ENCODE assay signal across 27 mouse cellular contexts in the genomic region with DNA sequence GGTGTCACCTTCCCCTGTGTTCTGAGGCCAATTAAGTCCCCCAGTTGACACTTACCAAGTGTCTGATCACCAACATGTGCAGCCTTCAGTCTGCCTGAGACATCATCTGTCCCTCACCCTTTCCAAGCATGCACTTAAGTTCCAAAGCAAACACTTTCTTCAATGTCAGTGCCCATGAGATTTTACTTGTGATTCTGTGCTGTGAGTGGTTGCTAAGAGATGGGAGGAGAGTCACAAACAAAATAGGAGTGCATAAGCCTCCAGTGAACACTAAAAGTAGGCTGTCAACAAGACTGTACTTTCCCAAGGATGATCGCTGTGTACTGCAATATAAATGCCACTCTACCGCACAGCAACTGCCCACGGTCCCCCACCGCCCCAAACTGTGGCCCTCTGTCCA.
A peak's percentile ranks its signal among the peaks of the same experiment; 100 is the strongest.
DNase-seq lines count a peak whose midpoint lies in the region; ATAC-seq and TF ChIP-seq lines count a peak whose summit lies in the region.
"Had no signal": no experiment of that assay in that cellular context is flagged by ENCODE, and none has a peak within 500 bp of the region (broad histone marks: within the 10 kb centered on the region; RNA-seq: fewer than 3 reads in every experiment).

No protein-coding gene starts in this region.

- peaks cover 55% of the 10 kb centered on the region for H3K4me1 ChIP-seq in forebrain, embryonic 10.5 days
- H3K4me1 ChIP-seq in forebrain, embryonic 16.5 days (replicated peaks; ENCODE audit: control insufficient read depth, insufficient read depth, low read length): peaks cover 18% of the 10 kb centered on the region
- peaks cover 5% of the 10 kb centered on the region for H3K4me1 ChIP-seq in hindbrain, embryonic 16.5 days (ENCODE audit: control insufficient read depth, insufficient read depth, low read depth, low read length)
- H3K4me1 ChIP-seq in hindbrain, embryonic 12.5 days: peaks cover 16% of the 10 kb centered on the region
- H3K4me1 ChIP-seq in midbrain, embryonic 10.5 days: peaks cover 61% of the 10 kb centered on the region
- peaks cover 18% of the 10 kb centered on the region; the same call in 1 of the 2 replicates for H3K4me1 ChIP-seq in midbrain, embryonic 11.5 days (ENCODE audit: control insufficient read depth, insufficient read depth, low read length)
- H3K4me1 ChIP-seq in hindbrain, postnatal 0 days (ENCODE audit: insufficient read depth, low read length): 0 out of 2 replicates have a peak, but pooled peaks cover 3% of the 10 kb centered on the region
- H3K4me1 ChIP-seq: liver, embryonic 13.5 days had no signal

- peak overlapping the region; percentile 76 for H3K27ac ChIP-seq in forebrain, embryonic 10.5 days
- no peak overlapping the region for H3K27ac ChIP-seq in forebrain, embryonic 16.5 days (ENCODE audit: low read length)
- no peak overlapping the region for H3K27ac ChIP-seq in hindbrain, embryonic 16.5 days (ENCODE audit: low read depth, low read length)
- H3K27ac ChIP-seq in hindbrain, embryonic 12.5 days: no peak overlapping the region
- H3K27ac ChIP-seq in midbrain, embryonic 10.5 days (replicated peaks): peak overlapping the region; percentile 76; the same call in 1 of the 2 replicates
- H3K27ac ChIP-seq in midbrain, embryonic 11.5 days (ENCODE audit: low read depth, low read length): no peak overlapping the region
- peak overlapping the region; percentile 22; the same call in 1 of the 2 replicates for H3K27ac ChIP-seq in hindbrain, postnatal 0 days
- H3K27ac ChIP-seq: embryonic facial prominence, embryonic 13.5 days; hindbrain, embryonic 15.5 days; limb, embryonic 13.5 days; liver, embryonic 13.5 days had no signal

- ATAC-seq in forebrain, embryonic 16.5 days: no peak
- peak; percentile 31; the same call in 1 of the 2 replicates for ATAC-seq in hindbrain, embryonic 16.5 days
- ATAC-seq in hindbrain, embryonic 12.5 days (ENCODE audit: low FRiP score): no peak
- no peak for ATAC-seq in midbrain, embryonic 11.5 days (ENCODE audit: low FRiP score)
- peak; percentile 46; the same call in 1 of the 2 replicates for ATAC-seq in hindbrain, postnatal 0 days
- ATAC-seq: intestine, embryonic 16.5 days had no signal

- H3K4me2 ChIP-seq in forebrain, embryonic 16.5 days (ENCODE audit: low read length): no peak overlapping the region
- H3K4me2 ChIP-seq in hindbrain, embryonic 16.5 days (ENCODE audit: low read length): no peak overlapping the region
- H3K4me2 ChIP-seq in hindbrain, embryonic 12.5 days (replicated peaks): no peak overlapping the region
- no peak overlapping the region for H3K4me2 ChIP-seq in midbrain, embryonic 11.5 days
- H3K4me2 ChIP-seq in hindbrain, postnatal 0 days (ENCODE audit: low read depth, low read length): no peak overlapping the region
- H3K4me2 ChIP-seq: embryonic facial prominence, embryonic 13.5 days; heart, embryonic 12.5 days; hindbrain, embryonic 15.5 days; limb, embryonic 13.5 days; liver, embryonic 13.5 days; lung, embryonic 14.5 days had no signal

- 95% methylated on average over 4 of the region's 4 CpGs for WGBS in forebrain, embryonic 10.5 days
- 84% methylated on average over 4 of the region's 4 CpGs for WGBS in forebrain, embryonic 16.5 days
- 78% methylated on average over 4 of the region's 4 CpGs for WGBS in hindbrain, embryonic 16.5 days
- WGBS in hindbrain, embryonic 12.5 days: 92% methylated on average over 4 of the region's 4 CpGs
- 90% methylated on average over 4 of the region's 4 CpGs for WGBS in midbrain, embryonic 10.5 days
- 88% methylated on average over 4 of the region's 4 CpGs for WGBS in midbrain, embryonic 11.5 days
- 79% methylated on average over 4 of the region's 4 CpGs for WGBS in hindbrain, postnatal 0 days

- no peak for DNase-seq in forebrain, embryonic 10.5 days (ENCODE audit: extremely low spot score, low spot score)
- no peak for DNase-seq in midbrain, embryonic 10.5 days (ENCODE audit: low spot score)
- no peak for DNase-seq in midbrain, embryonic 11.5 days (ENCODE audit: low spot score, missing footprints)
- peak; percentile 35 for DNase-seq in hindbrain, postnatal 0 days (ENCODE audit: low spot score)
- no peak for DNase-seq in spleen, postnatal 10 days (ENCODE audit: low spot score in 2 of 2)
- DNase-seq: adrenal gland, postnatal 14 days; cerebellum, adult 8-10 months; cerebellum, postnatal 36 days; embryo, embryonic 11 days; gastrocnemius, postnatal 10 days; heart, postnatal 10 days; kidney, adult 9 months; kidney, postnatal 14 days; liver, embryonic 13.5 days; lung, embryonic 14.5 days; retina, postnatal 1 day; right cerebral cortex, postnatal 25 days; spleen, adult 18-20 months had no signal

- H3K27me3 ChIP-seq in forebrain, embryonic 10.5 days (ENCODE audit: poor library complexity, severe bottlenecking): no peaks in the 10 kb centered on the region
- H3K27me3 ChIP-seq in forebrain, embryonic 16.5 days (replicated peaks; ENCODE audit: control insufficient read depth, insufficient read depth, low read length): no peaks in the 10 kb centered on the region
- H3K27me3 ChIP-seq in hindbrain, embryonic 16.5 days (replicated peaks; ENCODE audit: control insufficient read depth, insufficient read depth, low read length): no peaks in the 10 kb centered on the region
- H3K27me3 ChIP-seq in hindbrain, embryonic 12.5 days: no peaks in the 10 kb centered on the region
- no peaks in the 10 kb centered on the region for H3K27me3 ChIP-seq in midbrain, embryonic 10.5 days (ENCODE audit: low read depth, poor library complexity, severe bottlenecking)
- no peaks in the 10 kb centered on the region for H3K27me3 ChIP-seq in midbrain, embryonic 11.5 days (ENCODE audit: control insufficient read depth, insufficient read depth, low read length)
- H3K27me3 ChIP-seq in hindbrain, postnatal 0 days (ENCODE audit: insufficient read depth, low read length): no peaks in the 10 kb centered on the region
- H3K27me3 ChIP-seq: embryonic facial prominence, embryonic 13.5 days; heart, embryonic 12.5 days; hindbrain, embryonic 15.5 days; liver, embryonic 13.5 days had no signal

- no peaks in the 10 kb centered on the region for H3K36me3 ChIP-seq in forebrain, embryonic 10.5 days (replicated peaks)
- H3K36me3 ChIP-seq in forebrain, embryonic 16.5 days (ENCODE audit: control insufficient read depth, insufficient read depth): no peaks in the 10 kb centered on the region
- H3K36me3 ChIP-seq in hindbrain, embryonic 16.5 days (ENCODE audit: control insufficient read depth, insufficient read depth, low read length): no peaks in the 10 kb centered on the region
- H3K36me3 ChIP-seq in hindbrain, embryonic 12.5 days: no peaks in the 10 kb centered on the region
- H3K36me3 ChIP-seq in midbrain, embryonic 10.5 days: no peaks in the 10 kb centered on the region
- H3K36me3 ChIP-seq in midbrain, embryonic 11.5 days (ENCODE audit: control insufficient read depth, insufficient read depth, low read length): no peaks in the 10 kb centered on the region
- H3K36me3 ChIP-seq in hindbrain, postnatal 0 days (ENCODE audit: insufficient read depth, low read length): no peaks in the 10 kb centered on the region
- H3K36me3 ChIP-seq: embryonic facial prominence, embryonic 13.5 days; heart, embryonic 12.5 days; hindbrain, embryonic 15.5 days; limb, embryonic 13.5 days; liver, embryonic 13.5 days had no signal

- H3K4me3 ChIP-seq in forebrain, embryonic 10.5 days: no peak overlapping the region
- H3K4me3 ChIP-seq in forebrain, embryonic 16.5 days (replicated peaks; ENCODE audit: low read length): no peak overlapping the region
- no peak overlapping the region for H3K4me3 ChIP-seq in hindbrain, embryonic 16.5 days (ENCODE audit: low read length)
- H3K4me3 ChIP-seq in hindbrain, embryonic 12.5 days: no peak overlapping the region
- no peak overlapping the region for H3K4me3 ChIP-seq in midbrain, embryonic 10.5 days
- H3K4me3 ChIP-seq in midbrain, embryonic 11.5 days (ENCODE audit: low read depth, low read length): no peak overlapping the region
- H3K4me3 ChIP-seq in hindbrain, postnatal 0 days (ENCODE audit: low read length): no peak overlapping the region
- H3K4me3 ChIP-seq: embryonic facial prominence, embryonic 13.5 days; erythroblast, embryonic 14.5 days; heart, embryonic 12.5 days; hindbrain, embryonic 15.5 days; limb, embryonic 13.5 days; liver, embryonic 13.5 days had no signal

- H3K9me3 ChIP-seq in forebrain, embryonic 10.5 days: no peaks in the 10 kb centered on the region
- no peaks in the 10 kb centered on the region for H3K9me3 ChIP-seq in forebrain, embryonic 16.5 days (ENCODE audit: control insufficient read depth, low read length)
- no peaks in the 10 kb centered on the region for H3K9me3 ChIP-seq in hindbrain, embryonic 16.5 days (ENCODE audit: control insufficient read depth, low read length)
- H3K9me3 ChIP-seq in hindbrain, embryonic 12.5 days (replicated peaks): no peaks in the 10 kb centered on the region
- no peaks in the 10 kb centered on the region for H3K9me3 ChIP-seq in midbrain, embryonic 10.5 days (replicated peaks)
- no peaks in the 10 kb centered on the region for H3K9me3 ChIP-seq in midbrain, embryonic 11.5 days (ENCODE audit: control insufficient read depth, low read length)
- H3K9me3 ChIP-seq in hindbrain, postnatal 0 days (ENCODE audit: low read length): no peaks in the 10 kb centered on the region
- H3K9me3 ChIP-seq: embryonic facial prominence, embryonic 13.5 days; heart, embryonic 12.5 days; hindbrain, embryonic 15.5 days; limb, embryonic 13.5 days; liver, embryonic 13.5 days had no signal

- TF ChIP-seq CTCF in hindbrain, postnatal 0 days (IDR thresholded peaks at IDR 0.05; ENCODE audit: low read depth): no peak

- no peak overlapping the region for H3K9ac ChIP-seq in forebrain, embryonic 16.5 days (replicated peaks; ENCODE audit: low read depth, low read length)
- H3K9ac ChIP-seq in hindbrain, embryonic 16.5 days (ENCODE audit: low read depth, low read length): no peak overlapping the region
- H3K9ac ChIP-seq in hindbrain, embryonic 12.5 days: no peak overlapping the region
- H3K9ac ChIP-seq in midbrain, embryonic 11.5 days (ENCODE audit: low read length): no peak overlapping the region
- no peak overlapping the region for H3K9ac ChIP-seq in hindbrain, postnatal 0 days (replicated peaks; ENCODE audit: low read length)
- H3K9ac ChIP-seq: embryonic facial prominence, embryonic 13.5 days; heart, embryonic 12.5 days; hindbrain, embryonic 15.5 days; limb, embryonic 13.5 days; liver, embryonic 13.5 days; lung, embryonic 14.5 days had no signal

Comparison
In these comparisons a context has a peak if more than half of its experiments do, and no peak if none do; other contexts are left out.
1. H3K27ac ChIP-seq: peak in forebrain, embryonic 10.5 days (single experiment), midbrain, embryonic 10.5 days (single experiment) and hindbrain, postnatal 0 days (single experiment); none in forebrain, embryonic 16.5 days (single experiment), hindbrain, embryonic 16.5 days (single experiment), hindbrain, embryonic 12.5 days (single experiment) and midbrain, embryonic 11.5 days (single experiment).
2. ATAC-seq: peak in hindbrain, embryonic 16.5 days (single experiment) and hindbrain, postnatal 0 days (single experiment); none in forebrain, embryonic 16.5 days (single experiment), hindbrain, embryonic 12.5 days (single experiment) and midbrain, embryonic 11.5 days (single experiment).